Mouse (Mus musculus): Measurements from ENCODE around the gene Rnft2.

The Rnft2 gene

DNA sequence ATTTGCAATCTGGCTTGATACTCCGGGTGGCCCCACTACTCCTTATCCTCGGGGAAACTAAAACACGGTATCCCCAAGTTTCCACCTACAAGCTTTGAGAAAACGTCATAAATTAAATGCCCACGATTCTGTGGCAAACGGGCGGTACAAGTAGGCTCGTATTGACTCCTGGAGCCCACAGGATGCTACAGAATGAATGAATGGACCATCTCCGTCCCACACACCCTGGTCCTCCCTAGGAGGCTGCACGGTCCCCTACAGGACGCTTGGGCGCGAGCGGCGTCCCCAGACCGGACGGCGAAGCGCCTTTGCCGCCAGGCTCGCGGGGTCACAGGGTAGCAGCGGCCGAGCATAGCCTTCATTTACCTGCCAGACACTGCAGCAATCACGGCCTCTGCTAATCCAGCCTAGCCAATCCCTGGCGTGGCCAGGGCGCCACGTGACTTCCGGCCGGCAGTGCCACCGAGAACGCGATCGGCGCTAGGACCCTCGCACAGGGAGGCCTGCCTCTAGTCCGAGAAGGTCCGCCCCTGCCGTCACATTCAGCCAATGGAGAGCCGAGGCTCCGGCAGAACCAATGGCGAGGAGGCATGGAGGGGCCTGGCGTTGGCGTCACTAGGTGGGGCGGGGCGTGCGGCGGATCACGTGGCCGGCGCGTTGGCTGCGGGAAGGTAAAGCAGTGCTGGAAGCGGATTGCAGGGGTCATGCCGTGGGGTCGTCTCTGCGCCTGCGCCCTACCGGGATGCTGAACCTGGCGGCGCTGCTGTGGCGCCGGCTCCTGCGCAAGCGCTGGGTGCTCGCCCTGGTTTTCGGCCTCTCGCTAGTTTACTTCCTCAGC lies at the start of gene Rnft2, which contains the start of gene 2410131K14Rik:
TSS of gene Rnft2 (minus strand) at position 511 of the 838 bp plus-strand sequence.
TSS of gene 2410131K14Rik (plus strand) at position 622 of the 838 bp plus-strand sequence.
- DNase-seq (ENCODE audit: low spot score), result peak; percentile 99

DNA sequence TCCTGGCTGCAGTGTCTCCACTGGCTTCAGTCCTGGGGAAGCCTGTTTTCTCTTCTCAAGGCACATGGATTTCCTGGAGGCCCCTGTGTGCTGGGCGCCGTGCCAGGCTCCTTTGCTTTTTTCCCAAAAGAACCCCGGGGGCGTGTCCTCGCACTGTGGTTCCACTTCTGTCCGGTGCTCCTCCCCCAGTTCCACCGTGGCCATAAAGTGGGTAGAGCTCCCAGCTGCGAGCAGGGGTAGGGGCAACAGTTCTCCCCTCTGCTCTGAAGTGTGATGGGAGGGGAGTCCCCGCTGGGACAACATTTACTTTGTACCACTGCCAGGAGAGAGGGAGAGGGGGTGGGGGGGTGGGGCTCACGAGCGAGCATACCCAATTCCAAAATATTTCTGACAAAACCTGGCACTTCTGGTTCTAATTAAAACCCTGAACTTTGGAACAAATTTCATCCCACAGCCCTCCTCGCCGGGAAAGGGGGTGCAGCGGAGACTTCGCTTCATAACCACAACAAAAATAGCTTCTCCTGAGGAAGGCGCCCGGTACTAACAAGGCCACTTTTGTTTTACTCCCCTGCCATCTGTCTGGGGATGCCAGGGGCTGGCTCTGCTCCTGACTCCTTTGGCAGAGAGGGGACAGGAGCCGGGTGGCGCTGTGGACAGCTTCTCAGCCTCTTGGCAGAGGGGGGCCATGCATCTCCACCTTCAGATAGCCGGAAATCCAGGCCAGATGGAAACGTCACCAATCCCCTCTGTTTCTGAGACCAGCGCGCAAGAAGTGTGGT lies 49.4 kb upstream of the Rnft2 start:
- no peak for DNase-seq (ENCODE audit: low spot score)

DNA sequence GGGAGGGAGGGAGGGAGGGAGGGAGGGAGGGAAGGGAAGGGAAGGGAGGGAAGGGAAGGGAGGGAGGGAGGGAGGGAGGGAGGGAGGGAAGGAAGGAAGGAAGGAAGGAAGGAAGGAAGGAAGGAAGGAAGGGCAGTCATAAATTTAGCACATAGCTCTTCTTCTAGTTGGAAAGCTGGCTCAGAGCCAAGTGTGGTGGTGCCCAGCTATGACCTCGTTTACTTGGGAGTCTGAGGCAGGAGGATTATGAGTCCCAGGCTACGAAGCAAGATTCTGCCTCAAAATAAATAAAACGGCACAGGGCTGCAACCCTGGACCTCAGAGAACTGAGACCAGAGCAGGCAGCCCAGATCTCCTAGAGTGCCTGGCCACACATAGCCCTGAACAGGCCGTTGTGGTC lies 47.6 kb upstream of the Rnft2 start:
- DNase-seq (ENCODE audit: low spot score), result no peak

DNA sequence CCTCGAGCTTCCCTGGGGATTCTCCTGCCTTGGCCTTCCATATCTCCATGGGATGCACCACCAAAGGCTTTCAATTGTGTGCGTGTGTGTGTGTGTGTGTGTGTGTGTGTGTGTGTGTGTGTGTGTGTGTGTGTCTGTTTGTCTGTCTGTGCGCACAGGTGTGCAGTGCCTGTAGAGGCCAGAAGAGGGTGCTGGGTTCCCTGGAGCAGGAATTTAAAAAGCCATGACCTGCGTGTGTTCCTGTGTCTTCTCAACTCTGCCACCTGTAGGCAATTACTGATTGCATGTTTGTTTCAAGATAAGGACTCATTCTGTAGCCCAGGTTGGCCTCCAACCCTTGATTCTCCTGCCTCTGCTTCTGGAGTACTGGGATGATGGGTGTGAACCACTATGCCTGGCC lies 46.5 kb upstream of the Rnft2 start:
- no peak for DNase-seq (ENCODE audit: low spot score)

DNA sequence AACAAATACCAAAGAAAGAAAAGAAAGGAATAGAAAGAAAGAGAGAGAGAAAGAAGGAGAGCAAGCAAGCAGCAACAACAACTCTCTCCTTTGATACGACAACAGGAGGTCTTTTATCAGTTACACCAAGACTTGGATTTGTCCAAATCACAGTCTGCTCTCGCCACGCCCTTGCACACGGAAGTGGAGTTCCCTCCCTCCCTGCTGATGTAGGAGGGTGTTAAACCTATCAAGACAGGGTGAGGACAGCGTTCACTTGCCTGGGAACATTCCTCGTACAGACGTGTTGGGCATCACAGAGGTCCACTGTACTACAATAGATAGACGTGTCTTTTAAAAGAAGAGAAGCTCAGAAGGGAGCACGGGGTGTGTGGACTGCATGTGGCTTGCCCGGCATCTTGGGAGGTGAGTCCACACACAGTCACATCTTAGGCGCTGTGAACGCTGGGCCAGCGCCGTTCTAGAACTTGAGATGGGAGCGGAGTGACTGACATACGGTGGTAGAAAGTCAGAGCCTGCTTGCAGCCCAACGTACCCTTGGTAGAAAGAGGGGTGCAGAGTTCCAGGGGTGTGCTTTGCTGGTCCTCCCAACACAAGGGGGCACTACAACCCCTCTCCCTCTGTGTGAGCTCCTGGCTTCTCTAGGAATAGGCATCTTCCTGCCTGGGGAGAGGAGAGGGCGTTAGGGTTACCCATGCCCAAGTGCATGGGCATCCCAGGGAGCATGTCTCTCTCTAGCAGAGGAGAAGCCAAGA lies 33.0 kb upstream of the Rnft2 start:
- no peak for DNase-seq (ENCODE audit: low spot score)

DNA sequence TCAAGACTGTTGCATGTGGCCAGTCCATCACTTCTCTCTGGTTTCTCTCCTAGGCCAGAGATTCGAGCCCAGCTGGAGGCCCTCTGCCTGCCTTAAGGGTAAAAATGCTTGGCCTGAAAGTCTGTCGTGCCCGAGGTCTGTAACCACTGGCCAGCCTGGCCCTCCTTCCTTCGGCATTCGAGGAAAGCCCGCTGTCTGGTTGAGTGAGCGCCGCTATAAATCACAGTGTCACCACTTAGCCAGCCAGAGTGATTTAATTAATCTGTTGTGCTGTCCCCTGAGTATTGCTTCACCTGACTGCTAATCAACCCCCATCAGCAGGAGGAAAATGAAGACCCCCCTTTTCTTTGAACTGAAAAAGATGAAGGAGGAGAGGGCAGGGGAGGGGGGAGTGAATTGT lies 31.8 kb upstream of the Rnft2 start:
- DNase-seq (ENCODE audit: low spot score), result peak; percentile 66

DNA sequence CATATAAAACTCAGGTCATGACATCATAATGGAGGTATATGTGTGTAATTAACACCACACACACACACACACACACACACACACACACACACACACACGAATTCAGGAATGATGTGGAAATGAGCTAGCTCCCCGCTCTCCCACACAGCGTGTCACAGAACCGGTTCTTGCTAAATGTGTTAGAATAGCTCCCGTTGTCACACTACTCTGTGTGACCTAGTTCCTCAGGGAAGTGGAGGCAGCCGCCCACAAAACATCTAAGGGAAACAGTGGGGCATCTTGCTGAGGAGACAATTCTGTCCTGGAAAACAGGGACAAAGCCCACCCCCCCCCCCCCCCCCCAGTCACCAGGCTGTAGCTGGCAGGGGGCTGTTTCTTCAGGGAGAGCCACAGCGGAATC lies 31.4 kb upstream of the Rnft2 start:
- DNase-seq (ENCODE audit: low spot score), result peak; percentile 20

DNA sequence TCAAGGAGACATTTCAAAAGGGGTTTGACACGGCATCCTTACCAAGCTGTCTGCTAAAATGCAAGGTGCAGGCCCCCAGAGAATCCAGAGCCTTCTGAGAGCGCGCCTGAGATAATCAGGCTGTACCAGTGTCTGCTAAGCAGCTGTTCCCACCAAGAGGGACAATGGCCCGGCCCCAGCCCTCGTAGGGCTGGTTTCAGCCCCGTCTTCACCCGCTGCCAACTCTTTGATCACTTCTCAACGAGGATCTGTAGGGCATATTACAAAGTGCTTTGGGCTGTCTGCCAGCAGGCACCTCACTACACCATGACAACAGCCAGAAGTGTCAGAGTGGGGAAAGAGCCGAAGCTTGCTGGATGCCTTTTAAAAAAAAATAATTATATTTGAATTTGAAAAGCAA lies 29.6 kb upstream of the Rnft2 start:
- peak; percentile 58 for DNase-seq (ENCODE audit: low spot score)

DNA sequence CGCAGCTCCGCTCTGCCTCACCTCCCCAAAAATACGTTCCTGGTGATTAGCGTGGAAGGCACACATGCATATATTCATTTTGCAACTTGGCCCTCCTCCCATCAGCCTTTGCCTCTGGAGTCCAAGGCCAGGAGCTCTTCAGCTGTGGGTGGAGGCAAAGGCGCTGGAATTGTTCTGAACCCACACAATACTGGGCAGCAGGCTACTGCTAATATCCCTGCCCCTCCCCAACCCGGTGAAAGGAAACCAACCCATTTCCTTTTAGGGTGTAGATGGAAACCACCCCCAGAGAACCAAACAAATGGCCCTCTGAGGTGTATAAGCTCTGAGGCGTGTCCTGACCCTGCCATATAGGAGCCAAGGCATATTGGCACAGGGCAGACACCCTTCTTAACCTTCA lies 28.5 kb upstream of the Rnft2 start:
- no peak for DNase-seq (ENCODE audit: low spot score)

DNA sequence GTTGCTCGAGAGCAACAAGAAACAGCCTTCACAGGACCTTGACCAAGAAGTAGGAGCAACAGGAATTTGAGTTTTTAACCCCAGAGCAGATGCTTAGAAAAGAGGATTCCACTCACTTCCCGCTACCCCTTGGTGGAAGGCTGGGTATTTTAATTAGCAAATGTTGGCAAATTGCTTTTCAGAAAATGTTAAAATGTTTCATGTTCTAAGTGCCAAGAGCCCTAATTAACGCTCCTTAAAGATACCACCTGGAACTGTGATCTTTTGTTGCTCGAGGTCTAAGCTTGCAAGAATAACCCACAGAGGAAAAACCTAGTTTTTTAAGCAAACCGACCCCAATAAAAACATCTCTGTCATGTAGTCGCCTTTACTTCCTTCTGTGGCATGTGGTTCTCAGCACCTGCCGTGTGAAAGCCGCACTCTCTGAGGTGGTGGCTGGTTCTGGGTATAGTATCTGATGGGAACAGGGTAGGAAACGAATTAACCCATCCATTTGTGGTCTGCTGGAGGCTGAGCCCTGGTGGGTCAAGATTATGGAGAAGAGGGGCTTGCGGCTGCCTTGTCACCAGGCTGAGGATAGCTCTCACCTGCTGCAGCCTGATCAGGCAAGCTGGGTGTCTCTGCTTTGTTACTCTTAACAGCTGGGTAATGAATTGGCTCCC lies 26.7 kb upstream of the Rnft2 start:
- DNase-seq (ENCODE audit: low spot score), result no peak

DNA sequence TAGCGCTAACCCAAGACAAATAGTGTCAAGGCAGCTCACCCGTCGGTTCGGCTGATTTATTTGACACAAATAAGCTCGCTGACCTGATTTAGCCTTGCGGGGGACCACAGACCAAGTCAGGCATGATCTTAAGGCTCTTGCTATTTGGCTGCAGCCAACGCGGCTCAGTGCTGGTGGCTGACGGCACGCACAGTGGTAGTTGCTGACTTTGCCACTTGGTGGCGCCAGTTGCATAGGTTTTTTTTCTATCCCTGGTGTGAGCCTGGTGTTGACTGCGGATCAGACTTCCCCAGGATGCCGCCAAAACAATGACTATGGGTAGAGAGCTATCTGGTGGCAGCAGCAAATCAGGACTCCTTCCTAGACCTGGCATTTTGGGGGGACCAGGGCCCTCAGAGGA lies 24.1 kb upstream of the Rnft2 start:
- DNase-seq (ENCODE audit: low spot score), result peak; percentile 89

DNA sequence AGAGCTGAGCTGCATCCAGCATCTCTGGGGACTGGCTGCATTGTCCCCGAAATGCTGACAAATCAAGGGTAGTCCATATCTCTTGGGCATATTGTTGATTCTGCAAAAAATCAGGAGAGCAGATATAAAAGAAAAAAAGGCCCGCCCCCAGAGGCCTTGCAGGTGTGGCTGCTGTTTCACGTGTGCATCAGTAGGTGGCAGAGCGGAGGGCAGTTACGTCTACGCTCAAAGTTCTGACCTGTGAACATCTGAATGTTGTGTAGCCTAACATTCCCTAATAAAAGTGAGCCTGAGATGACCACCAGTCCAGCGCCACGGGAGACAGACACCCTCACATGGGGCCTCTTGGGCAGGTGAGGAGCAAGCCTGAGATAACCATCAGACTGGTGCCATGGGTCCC lies 21.4 kb upstream of the Rnft2 start:
- peak; percentile 32 for DNase-seq (ENCODE audit: low spot score)

DNA sequence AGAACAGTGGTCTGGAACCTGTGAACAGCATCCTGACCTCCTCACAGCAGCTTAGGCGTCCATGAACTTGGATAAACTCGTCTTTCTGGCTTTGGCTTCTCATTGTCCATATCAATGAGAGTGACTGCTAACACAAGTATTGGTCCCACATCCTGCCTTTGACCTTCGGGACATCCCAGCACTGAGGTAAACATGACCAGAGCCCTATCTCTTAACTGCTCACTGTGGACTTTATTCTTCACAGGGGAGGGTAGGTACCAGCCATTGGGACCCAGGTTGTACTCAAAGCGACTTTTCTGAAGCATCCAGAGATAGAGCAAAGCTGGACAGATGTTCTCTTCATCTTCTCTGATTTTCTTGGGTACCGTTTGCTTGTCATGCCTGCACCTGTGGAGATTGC lies 20.4 kb upstream of the Rnft2 start:
- DNase-seq (ENCODE audit: low spot score), result no peak

DNA sequence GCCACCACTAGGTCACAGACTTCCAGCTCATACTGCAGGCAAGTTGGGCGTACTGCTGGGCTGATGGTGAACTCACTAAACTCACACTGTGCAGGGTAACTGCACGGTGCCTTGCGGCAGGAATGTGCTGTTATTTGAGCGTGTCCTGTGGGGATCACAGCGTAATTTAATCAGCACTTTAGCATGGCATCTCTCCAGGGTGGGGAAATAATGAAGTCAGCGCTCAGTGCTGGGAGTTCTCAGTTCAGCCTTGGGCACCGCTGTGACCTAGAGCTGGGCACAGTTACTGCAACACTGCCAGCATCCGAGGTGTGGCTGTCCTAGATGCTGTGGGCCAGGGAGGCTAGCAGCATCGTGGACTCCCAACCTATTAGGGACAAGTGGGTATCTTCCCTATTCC lies 19.4 kb upstream of the Rnft2 start:
- no peak for DNase-seq (ENCODE audit: low spot score)

DNA sequence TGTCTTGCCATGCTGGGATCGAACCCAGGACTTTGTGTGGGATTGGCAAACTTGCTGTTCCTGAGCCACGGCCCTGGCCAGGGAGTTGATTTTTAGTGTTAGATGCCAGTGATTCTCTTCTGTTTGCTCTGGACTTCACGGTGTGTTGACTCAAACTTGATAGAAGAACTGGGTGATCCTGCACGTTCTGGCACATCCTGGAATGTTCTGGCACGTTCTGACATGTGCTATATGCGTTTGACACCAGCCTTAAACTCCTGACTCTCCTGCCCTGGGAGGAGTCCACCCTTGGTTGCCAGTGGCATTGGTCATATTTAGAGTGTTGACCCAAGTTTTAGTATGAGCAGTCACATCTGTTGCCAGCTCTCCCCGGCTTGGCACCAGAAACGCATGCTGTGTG lies 17.5 kb upstream of the Rnft2 start:
- DNase-seq (ENCODE audit: low spot score), result no peak

DNA sequence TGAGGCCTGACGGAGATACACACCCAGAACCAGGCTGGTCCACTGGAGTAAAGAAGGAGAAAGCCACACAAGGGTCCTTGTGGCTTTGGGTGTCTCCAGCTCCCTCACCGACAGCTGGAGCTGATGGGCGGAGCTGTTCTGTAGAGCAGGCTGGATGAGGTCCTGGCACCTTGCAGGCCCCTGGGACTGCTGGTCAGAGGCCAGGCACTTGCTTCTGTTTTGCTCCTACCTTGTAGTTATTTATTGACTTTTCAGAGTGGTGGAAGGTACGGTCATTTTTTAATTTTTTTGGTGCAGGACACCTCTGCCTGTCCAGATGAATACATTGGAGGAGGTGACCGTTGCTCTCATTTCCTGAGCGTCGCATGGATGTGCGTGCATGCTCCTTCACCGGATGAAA lies 16.3 kb upstream of the Rnft2 start:
- DNase-seq (ENCODE audit: low spot score), result no peak

DNA sequence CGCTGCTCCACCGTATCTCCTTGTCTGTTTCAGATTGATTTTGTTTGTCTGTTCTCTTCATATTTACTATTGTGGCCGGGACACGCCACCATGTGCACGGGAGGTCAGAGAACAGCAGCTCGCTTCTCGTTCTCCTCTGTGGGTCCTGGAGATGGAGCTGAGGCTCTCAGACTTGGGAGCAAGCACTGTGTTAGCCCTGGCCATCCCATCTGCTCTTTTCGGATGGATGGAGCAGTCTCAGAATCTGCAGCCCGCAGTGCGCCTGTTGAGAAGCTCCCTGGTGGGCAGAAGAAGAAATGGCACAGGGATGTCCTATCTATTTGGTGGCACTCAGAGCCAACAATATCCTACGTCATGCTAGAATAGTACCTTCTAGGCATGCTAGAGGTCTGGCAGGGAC lies 15.7 kb upstream of the Rnft2 start:
- no peak for DNase-seq (ENCODE audit: low spot score)

DNA sequence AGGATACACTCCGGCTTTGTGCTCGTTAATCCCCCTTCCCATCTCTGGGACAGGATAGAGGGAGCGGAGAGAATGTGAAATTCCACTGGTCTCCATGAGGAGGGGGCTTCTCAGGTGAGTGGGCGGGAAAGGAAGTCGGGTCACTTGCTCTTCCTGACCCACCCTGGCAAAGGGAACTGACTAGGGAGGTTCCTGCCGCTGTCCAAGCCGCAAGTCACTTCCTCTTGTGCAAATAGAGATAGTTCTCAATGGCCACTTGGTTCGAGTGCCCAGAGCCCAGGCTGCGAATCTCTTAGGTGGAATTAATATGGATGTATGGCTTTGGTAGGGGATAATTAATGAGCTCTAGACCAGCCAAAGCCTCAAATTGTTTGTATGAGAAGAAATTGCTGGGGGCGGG lies 15.1 kb upstream of the Rnft2 start:
- DNase-seq (ENCODE audit: low spot score), result no peak

DNA sequence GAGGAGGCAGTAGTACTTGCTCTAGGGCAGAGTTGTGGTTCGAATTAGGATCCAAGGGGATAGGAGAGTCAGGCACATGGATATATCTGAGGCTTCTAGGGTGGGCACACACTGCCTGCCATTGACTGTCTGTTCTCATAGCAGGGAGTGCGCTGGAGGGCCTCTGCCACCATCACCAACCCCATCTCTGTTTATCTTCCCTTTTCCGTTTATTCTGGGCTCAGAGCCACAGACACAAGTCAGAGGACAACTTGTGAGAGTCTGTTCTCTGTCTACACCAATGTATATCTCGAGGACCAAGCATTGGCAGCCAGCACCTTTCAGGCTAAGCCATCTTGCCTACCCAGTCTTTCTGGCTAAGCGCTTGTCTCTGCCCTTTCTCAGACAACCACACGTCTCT lies 14.7 kb upstream of the Rnft2 start:
- no peak for DNase-seq (ENCODE audit: low spot score)

DNA sequence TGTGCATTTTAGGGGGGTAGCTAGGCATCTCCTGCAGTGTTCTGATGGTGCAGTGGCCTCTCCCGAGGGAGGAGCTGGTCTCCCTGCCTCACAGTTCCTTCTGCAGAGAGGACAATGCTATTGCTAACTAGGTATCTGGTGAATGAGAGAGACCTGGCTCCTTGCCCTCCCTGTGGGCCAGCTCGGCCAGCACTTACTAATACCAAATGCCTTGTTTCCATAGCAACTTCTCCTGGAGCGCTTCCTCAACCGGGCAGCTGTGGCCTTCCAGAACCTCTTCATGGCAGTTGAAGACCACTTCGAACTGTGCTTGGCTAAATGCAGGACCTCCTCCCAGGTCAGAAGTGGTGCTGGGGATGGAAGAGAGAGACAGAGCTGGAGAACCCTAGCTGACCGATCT lies 14.2 kb upstream of the Rnft2 start:
- DNase-seq (ENCODE audit: low spot score), result no peak

DNA sequence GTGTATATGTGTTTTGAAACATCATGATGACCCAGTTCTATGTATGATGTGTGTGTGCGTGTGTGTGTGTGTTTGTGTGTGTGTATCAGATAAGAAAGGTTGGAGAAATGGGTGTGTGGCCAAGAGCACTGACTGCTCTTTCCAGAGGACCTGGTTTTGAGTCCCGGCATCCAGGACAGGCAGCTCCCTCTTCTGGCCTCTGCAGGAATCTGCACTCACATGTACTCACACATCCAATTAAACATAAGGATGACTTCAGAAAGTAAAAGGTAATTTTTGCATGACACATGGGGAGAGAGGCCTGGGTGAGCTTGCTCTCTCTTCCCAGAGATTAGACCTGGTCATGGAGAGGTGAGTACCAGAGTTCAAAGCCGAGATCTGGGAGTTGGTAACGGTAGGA lies 12.1 kb upstream of the Rnft2 start:
- no peak for DNase-seq (ENCODE audit: low spot score)

DNA sequence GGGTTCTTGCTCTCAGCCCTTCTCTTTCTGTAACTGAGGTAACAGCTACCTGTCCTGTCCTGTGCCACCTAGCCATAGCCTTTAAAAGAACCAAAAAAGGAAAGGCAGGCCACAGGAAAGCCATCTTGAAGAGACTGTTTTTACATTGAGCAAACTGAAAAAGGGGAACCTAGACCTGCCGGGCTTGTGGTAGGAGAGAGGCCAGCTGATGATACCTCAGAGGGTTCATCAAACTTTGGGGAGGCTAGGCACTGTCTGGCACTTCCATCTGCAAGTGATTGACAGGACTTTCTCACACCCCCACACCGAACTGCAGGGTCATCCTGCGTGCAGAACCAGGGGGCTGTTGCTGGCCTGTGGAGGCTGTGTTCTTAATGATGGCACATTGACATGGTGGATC lies 8.6 kb upstream of the Rnft2 start:
- no peak for DNase-seq (ENCODE audit: low spot score)
